Mouse (Mus musculus) granulocyte monocyte progenitor cell, adult 5-6 weeks (primary cell): ENCODE measurements around the gene Cers1. TPM values are rescaled to one million over a fixed set of nuclear protein-coding genes. Genes with fewer than 3 reads are reported as not detected.

Experiments used
- ATAC-seq: replicated peaks from 2 replicates; pipeline ENCODE4 v1.8.0; 2016; ENCODE audit warnings: mild to moderate bottlenecking, moderate TSS enrichment, inconsistent platforms; ENCODE audit not compliant: poor library complexity, severe bottlenecking
- total RNA-seq, 2 experiments: library from RNA; stranded (forward) in 1 of 2; stranded (reverse) in 1 of 2; fragments of 200-712, 200-1000 nt in 1 of 2; fragments of >200 nt in 1 of 2; fragmentation: Nextera tagmentation in 1 of 2; gene quantifications; 2 replicates each; pipeline ENCODE4 v1.2.3; 2014 to 2017

Gene Cers1
- total RNA-seq, 2 experiments from 2014 or later: not detected

- ATAC-seq: no peak
Observed at GRCm38 (mm10) chr8:70347860-70348420, 32.4 kb downstream of the Cers1 start.

GRCm38 (mm10) chr8:70351035-70351999, 35.7 kb downstream of the Cers1 start:
- no peak for ATAC-seq

- ATAC-seq: no peak
Observed at GRCm38 (mm10) chr8:70352000-70352384, 36.4 kb downstream of the Cers1 start.

GRCm38 (mm10) chr8:70352657-70353151, 37.1 kb downstream of the Cers1 start:
- no peak for ATAC-seq

- peak; percentile 77 for ATAC-seq
Observed at GRCm38 (mm10) chr8:70353194-70353817, 37.7 kb downstream of the Cers1 start, which contains the start of gene Upf1. TSS of gene Upf1 (minus strand) at chr8:70353278.

- ATAC-seq: peak; percentile 77
Observed at GRCm38 (mm10) chr8:70354004-70354403, 38.4 kb downstream of the Cers1 start.

GRCm38 (mm10) chr8:70356111-70356510, 40.5 kb downstream of the Cers1 start:
- ATAC-seq: no peak

GRCm38 (mm10) chr8:70359411-70359810, 43.8 kb downstream of the Cers1 start:
- no peak for ATAC-seq

GRCm38 (mm10) chr8:70360769-70361168, 45.2 kb downstream of the Cers1 start:
- peak; percentile 55 for ATAC-seq

GRCm38 (mm10) chr8:70361484-70362032, 46.0 kb downstream of the Cers1 start:
- no peak for ATAC-seq

GRCm38 (mm10) chr8:70364066-70364465, 48.5 kb downstream of the Cers1 start:
- no peak for ATAC-seq

- ATAC-seq: no peak
Observed at GRCm38 (mm10) chr8:70366588-70366987, 51.0 kb downstream of the Cers1 start.

- no peak for ATAC-seq
Observed at GRCm38 (mm10) chr8:70370476-70370875, 54.9 kb downstream of the Cers1 start.

- no peak for ATAC-seq
Observed at GRCm38 (mm10) chr8:70371951-70372350, 56.4 kb downstream of the Cers1 start.

- ATAC-seq: no peak
Observed at GRCm38 (mm10) chr8:70373397-70374317, 58.1 kb downstream of the Cers1 start, which contains the start of gene Comp. TSS of gene Comp (plus strand) at chr8:70373558.

- ATAC-seq: peak; percentile 63
Observed at GRCm38 (mm10) chr8:70374318-70374927, 58.8 kb downstream of the Cers1 start.

- peak; percentile 60 for ATAC-seq
Observed at GRCm38 (mm10) chr8:70375212-70375859, 59.8 kb downstream of the Cers1 start.

GRCm38 (mm10) chr8:70376275-70376741, 60.7 kb downstream of the Cers1 start:
- ATAC-seq: peak; percentile 20; the same call in 1 of the 2 replicates
